Mouse (Mus musculus) MEL (cell line): ENCODE measurements around the gene Cldn12. TPM values are rescaled to one million over a fixed set of nuclear protein-coding genes. Genes with fewer than 3 reads are reported as not detected.

Experiments used
- DNase-seq: peaks from one replicate; pipeline ENCODE4 v3.0.0; 2011; ENCODE audit warnings: low read depth, low spot score
- H3K27ac ChIP-seq: 2 replicates; pipeline ENCODE4 v1.5.1; 2012; ENCODE audit warnings: low read depth, mild to moderate bottlenecking, control low read depth, low read length, moderate library complexity; ENCODE audit not compliant: control insufficient read depth
- H3K27me3 ChIP-seq, 2 experiments: fragments of 150-350 bp in 1 of 2; sonication (generic) in 1 of 2; 2 replicates each; pipeline ENCODE4 v1.6.1; 2012; ENCODE audit warnings: low read length in 2 of 2, mild to moderate bottlenecking in 2 of 2, improper control_type of control experiment in 1 of 2, moderate library complexity in 1 of 2; ENCODE audit not compliant: insufficient read depth in 2 of 2, control insufficient read depth in 1 of 2
- H3K36me3 ChIP-seq, 2 experiments: 2 replicates each; pipeline ENCODE4 v1.6.1; 2012 to 2014; ENCODE audit warnings: low read length in 2 of 2, improper control_type of control experiment in 1 of 2, inconsistent platforms in 1 of 2, mild to moderate bottlenecking in 1 of 2; ENCODE audit not compliant: insufficient read depth in 2 of 2, control insufficient read depth in 1 of 2
- H3K4me1 ChIP-seq, 2 experiments: fragments of 150-350 bp in 1 of 2; sonication (generic) in 1 of 2; 2 replicates each; pipeline ENCODE4 v1.6.1; 2012; ENCODE audit warnings: low read length in 2 of 2, improper control_type of control experiment in 1 of 2, mild to moderate bottlenecking in 1 of 2; ENCODE audit not compliant: insufficient read depth in 2 of 2, control insufficient read depth in 1 of 2
- H3K4me3 ChIP-seq, 2 experiments: fragments of 150-350 bp in 1 of 2; sonication (generic) in 1 of 2; 2 replicates each; pipeline ENCODE4 v1.5.1; 2012; ENCODE audit warnings: low read depth in 2 of 2, low read length in 2 of 2, mild to moderate bottlenecking in 2 of 2, moderate library complexity in 2 of 2, control low read depth in 1 of 2, improper control_type of control experiment in 1 of 2; ENCODE audit not compliant: control insufficient read depth in 1 of 2, insufficient read depth in 1 of 2
- H3K79me2 ChIP-seq: 2 replicates; pipeline ENCODE4 v1.6.1; 2012; ENCODE audit warnings: mild to moderate bottlenecking, low read length, moderate library complexity; ENCODE audit not compliant: control insufficient read depth, poor library complexity, insufficient read depth
- H3K9ac ChIP-seq: 2 replicates; pipeline ENCODE4 v1.6.1; 2012; ENCODE audit warnings: low read depth, mild to moderate bottlenecking, control low read depth, low read length, moderate library complexity; ENCODE audit not compliant: control insufficient read depth, poor library complexity, severe bottlenecking
- H3K9me3 ChIP-seq: fragments of 150-350 bp; sonication (generic); replicated peaks from 2 replicates; pipeline ENCODE4 v1.6.1; 2012; ENCODE audit warnings: mild to moderate bottlenecking, low read length, improper control_type of control experiment, moderate library complexity; ENCODE audit not compliant: insufficient read depth
- CHD1 ChIP-seq: IDR thresholded peaks from 2 replicates; pipeline ENCODE4 v1.6.1; 2012; ENCODE audit warnings: low read depth, mild to moderate bottlenecking, inconsistent platforms, low read length, improper control_type of control experiment
- CHD2 ChIP-seq: IDR thresholded peaks from 2 replicates; pipeline ENCODE4 v1.6.1; 2011; ENCODE audit warnings: low read length, improper control_type of control experiment
- CTCF ChIP-seq, 3 experiments: IDR thresholded peaks in 2 of 3; conservative IDR thresholded peaks in 1 of 3; 2 replicates each; pipeline ENCODE4 v1.5.1; 2011 to 2012; ENCODE audit warnings: low read length in 3 of 3, low read depth in 2 of 3, mild to moderate bottlenecking in 2 of 3, improper control_type of control experiment in 1 of 3, inconsistent platforms in 1 of 3, mixed read lengths in 1 of 3, moderate library complexity in 1 of 3; ENCODE audit not compliant: control insufficient read depth in 1 of 3, insufficient read depth in 1 of 3, poor library complexity in 1 of 3, severe bottlenecking in 1 of 3
- E2F4 ChIP-seq: IDR thresholded peaks from 2 replicates; pipeline ENCODE4 v1.6.1; 2011; ENCODE audit warnings: low read depth, low read length, improper control_type of control experiment, borderline replicate concordance
- ETS1 ChIP-seq: IDR thresholded peaks from 2 replicates; pipeline ENCODE4 v1.6.1; 2012; ENCODE audit warnings: low read depth, mild to moderate bottlenecking, inconsistent platforms, low read length, improper control_type of control experiment, moderate library complexity
- GATA1 ChIP-seq: IDR thresholded peaks from 2 replicates; pipeline ENCODE4 v1.6.1; 2011; ENCODE audit warnings: low read depth, low read length, improper control_type of control experiment
- JUND ChIP-seq: IDR thresholded peaks from 2 replicates; pipeline ENCODE4 v1.6.1; 2011; ENCODE audit warnings: low read depth, mild to moderate bottlenecking, improper control_type of control experiment, low read length
- KAT2A ChIP-seq: conservative IDR thresholded peaks from 2 replicates; pipeline ENCODE4 v1.6.1; 2012; ENCODE audit warnings: low read depth, low read length, improper control_type of control experiment, inconsistent platforms
- MAX ChIP-seq: IDR thresholded peaks from 2 replicates; pipeline ENCODE4 v1.6.1; 2011; ENCODE audit warnings: low read length, improper control_type of control experiment
- MAZ ChIP-seq: IDR thresholded peaks from 2 replicates; pipeline ENCODE4 v1.6.1; 2012; ENCODE audit warnings: low read depth, mild to moderate bottlenecking, inconsistent platforms, low read length, improper control_type of control experiment
- MEF2A ChIP-seq: IDR thresholded peaks from 2 replicates; pipeline ENCODE4 v1.6.1; 2014; ENCODE audit warnings: low read depth, mild to moderate bottlenecking, inconsistent platforms, low read length, improper control_type of control experiment; ENCODE audit not compliant: poor library complexity, insufficient replicate concordance, severe bottlenecking; ENCODE audit errors: extremely low read depth
- MXI1 ChIP-seq: IDR thresholded peaks from 2 replicates; pipeline ENCODE4 v1.6.1; 2011; ENCODE audit warnings: mild to moderate bottlenecking, low read depth, low read length, improper control_type of control experiment
- MYB ChIP-seq: IDR thresholded peaks from 2 replicates; pipeline ENCODE4 v1.6.1; 2011; ENCODE audit warnings: mild to moderate bottlenecking, low read depth, low read length, improper control_type of control experiment
- MYC ChIP-seq: IDR thresholded peaks from 2 replicates; pipeline ENCODE4 v1.6.1; 2011; ENCODE audit warnings: low read depth, mild to moderate bottlenecking, low read length, improper control_type of control experiment, moderate library complexity
- NELFE ChIP-seq: IDR thresholded peaks from 2 replicates; pipeline ENCODE4 v1.6.1; 2011; ENCODE audit warnings: low read depth, low read length, improper control_type of control experiment
- NRF1 ChIP-seq: IDR thresholded peaks from 2 replicates; pipeline ENCODE4 v1.6.1; 2014; ENCODE audit warnings: low read depth, mild to moderate bottlenecking, inconsistent platforms, low read length, improper control_type of control experiment, moderate library complexity; ENCODE audit not compliant: poor library complexity, insufficient read depth, severe bottlenecking
- POLR2A ChIP-seq, 2 experiments: IDR thresholded peaks; 2 replicates each; pipeline ENCODE4 v1.6.1; 2011 to 2012; ENCODE audit warnings: low read length in 2 of 2, mild to moderate bottlenecking in 2 of 2, control low read depth in 1 of 2, improper control_type of control experiment in 1 of 2, low read depth in 1 of 2, moderate library complexity in 1 of 2; ENCODE audit not compliant: control insufficient read depth in 1 of 2, insufficient read depth in 1 of 2, poor library complexity in 1 of 2
- POLR2AphosphoS2 ChIP-seq: IDR thresholded peaks from 2 replicates; pipeline ENCODE4 v1.6.1; 2011; ENCODE audit warnings: low read length, improper control_type of control experiment
- POLR2AphosphoS5 ChIP-seq: IDR thresholded peaks from 2 replicates; pipeline ENCODE4 v1.6.1; 2012; ENCODE audit warnings: low read depth, borderline replicate concordance, mild to moderate bottlenecking, inconsistent platforms, low read length, moderate library complexity, mixed read lengths
- RCOR1 ChIP-seq: IDR thresholded peaks from 2 replicates; pipeline ENCODE4 v1.6.1; 2012; ENCODE audit warnings: low read depth, mild to moderate bottlenecking, inconsistent platforms, low read length, improper control_type of control experiment
- TAL1 ChIP-seq: IDR thresholded peaks from 2 replicates; pipeline ENCODE4 v1.6.1; 2012; ENCODE audit warnings: mild to moderate bottlenecking, inconsistent platforms, low read length, moderate library complexity, mixed read lengths
- TBP ChIP-seq: IDR thresholded peaks from 2 replicates; pipeline ENCODE4 v1.8.0; 2011; ENCODE audit warnings: low read depth, low read length, improper control_type of control experiment
- TCF12 ChIP-seq: IDR thresholded peaks from 2 replicates; pipeline ENCODE4 v1.6.1; 2014; ENCODE audit warnings: low read depth, mild to moderate bottlenecking, inconsistent platforms, low read length, improper control_type of control experiment, moderate library complexity
- USF1 ChIP-seq: IDR thresholded peaks from 2 replicates; pipeline ENCODE4 v1.6.1; 2014; ENCODE audit warnings: low read depth, mild to moderate bottlenecking, inconsistent platforms, low read length, improper control_type of control experiment, moderate library complexity
- USF2 ChIP-seq, 2 experiments: IDR thresholded peaks; 2 replicates each; pipeline ENCODE4 v1.6.1; 2011 to 2012; ENCODE audit warnings: improper control_type of control experiment in 2 of 2, low read length in 2 of 2, borderline replicate concordance in 1 of 2, inconsistent platforms in 1 of 2, low read depth in 1 of 2, mild to moderate bottlenecking in 1 of 2; ENCODE audit not compliant: insufficient read depth in 1 of 2
- ZKSCAN1 ChIP-seq: IDR thresholded peaks from 2 replicates; pipeline ENCODE4 v1.6.1; 2012; ENCODE audit warnings: low read depth, mild to moderate bottlenecking, inconsistent platforms, low read length, improper control_type of control experiment, moderate library complexity
- ZMIZ1 ChIP-seq: IDR thresholded peaks from 2 replicates; pipeline ENCODE4 v1.6.1; 2012; ENCODE audit warnings: low read depth, mild to moderate bottlenecking, inconsistent platforms, low read length, improper control_type of control experiment, moderate library complexity
- polyA plus RNA-seq, 2 experiments: library from polyadenylated mRNA; stranded (reverse) in 1 of 2; unstranded in 1 of 2; fragments of >175 nt in 1 of 2; fragments of >200 nt in 1 of 2; gene quantifications; 2 replicates each; pipeline versions ENCODE4 v1.2.1 to v1.2.4; 2012; ENCODE audit warnings: low replicate concordance in 2 of 2, low read depth in 1 of 2; ENCODE audit not compliant: insufficient read length in 2 of 2, insufficient read depth in 1 of 2, missing spikeins in 1 of 2
- total RNA-seq: library from RNA; depleted of rRNA; stranded (reverse); fragments of 300-350 nt; gene quantifications from 2 replicates; pipeline ENCODE4 v1.2.3, GENCODE M21; 2012

The Cldn12 gene
- total and polyA plus RNA-seq, 3 experiments: 3.2 to 4.7 TPM; not detected in 1

GRCm38 (mm10) chr5:5496393-5496792, 18.4 kb downstream of the Cldn12 start:
- Histone ChIP-seq H3K27ac (no peak overlapping the region), H3K4me1 (no peaks in the 10 kb centered on the region), H3K36me3 (no peaks in the 10 kb centered on the region), H3K9ac (no peak overlapping the region), H3K4me3 (no peak overlapping the region), H3K27me3 (no peaks in the 10 kb centered on the region; a peak in 1 of 4 replicates), H3K9me3 (no peaks in the 10 kb centered on the region), H3K79me2 (no peaks in the 10 kb centered on the region)
- TF ChIP-seq NRF1: no peak
- no peak for TF ChIP-seq POLR2A (IDR thresholded peaks at IDR 0.05; ENCODE audit: control insufficient read depth in 1 of 2, insufficient read depth in 1 of 2, low read depth in 1 of 2, low read length in 2 of 2, poor library complexity in 1 of 2)
- TF ChIP-seq ETS1: no peak
- no peak for TF ChIP-seq MAZ
- TF ChIP-seq JUND: no peak
- no peak for TF ChIP-seq MXI1
- TF ChIP-seq USF2 (IDR thresholded peaks at IDR 0.05; ENCODE audit: borderline replicate concordance in 1 of 2, insufficient read depth in 1 of 2, low read depth in 1 of 2, low read length in 2 of 2): no peak
- no peak for TF ChIP-seq TCF12
- no peak for TF ChIP-seq TAL1
- no peak for TF ChIP-seq ZMIZ1
- TF ChIP-seq POLR2AphosphoS2: no peak
- TF ChIP-seq POLR2AphosphoS5: no peak
- no peak for TF ChIP-seq ZKSCAN1
- TF ChIP-seq CHD2: no peak
- no peak for TF ChIP-seq USF1
- TF ChIP-seq MEF2A: no peak
- no peak for DNase-seq

GRCm38 (mm10) chr5:5495042-5495441, 19.7 kb downstream of the Cldn12 start:
- H3K36me3 ChIP-seq: no peaks in the 10 kb centered on the region
- no peak overlapping the region for H3K27ac ChIP-seq
- no peaks in the 10 kb centered on the region for H3K9me3 ChIP-seq
- no peaks in the 10 kb centered on the region; a peak in 1 of 4 replicates for H3K27me3 ChIP-seq
- no peak for DNase-seq
- TF ChIP-seq USF2 (IDR thresholded peaks at IDR 0.05; ENCODE audit: borderline replicate concordance in 1 of 2, insufficient read depth in 1 of 2, low read depth in 1 of 2, low read length in 2 of 2): no peak
- no peak for TF ChIP-seq ZKSCAN1
- no peak for TF ChIP-seq NRF1
- TF ChIP-seq ETS1: no peak
- TF ChIP-seq MAX: no peak
- TF ChIP-seq TCF12: no peak
- no peak for TF ChIP-seq CTCF (IDR thresholded peaks at IDR 0.05 in 2 of 3, conservative IDR thresholded peaks at IDR 0.05 in 1 of 3; ENCODE audit: control insufficient read depth in 1 of 3, insufficient read depth in 1 of 3, low read depth in 2 of 3, low read length in 3 of 3, poor library complexity in 1 of 3, severe bottlenecking in 1 of 3)
- no peak for TF ChIP-seq E2F4
- no peak for TF ChIP-seq MYC
- TF ChIP-seq GATA1: no peak
- TF ChIP-seq RCOR1: no peak
- no peak for TF ChIP-seq CHD1
- TF ChIP-seq MYB: no peak
- TF ChIP-seq POLR2AphosphoS2: no peak
- no peak for TF ChIP-seq TBP
- TF ChIP-seq NELFE: no peak
- no peak for TF ChIP-seq KAT2A
- TF ChIP-seq, all 39 proteins: peak for 0
- H3K4me3 ChIP-seq: no peak overlapping the region
- no peaks in the 10 kb centered on the region for H3K4me1 ChIP-seq
- no peaks in the 10 kb centered on the region for H3K79me2 ChIP-seq
- H3K9ac ChIP-seq: no peak overlapping the region
